Mouse (Mus musculus) left cerebral cortex, postnatal 4 days (tissue): ENCODE data around the gene Tppp3. TPM values are rescaled to one million over a fixed set of nuclear protein-coding genes. Genes with fewer than 3 reads are reported as not detected.
A peak's percentile ranks its signal among the peaks of the same experiment; 100 is the strongest.

Experiments
- DNase-seq: peaks from one replicate; pipeline ENCODE4 v3.0.0-alpha.2; 2022
- intact Hi-C: fragments of 180-260 bp; cut with DNase I; formaldehyde crosslinking; loops from one replicate; pipeline ENCODE4 v1.15.1; 2025
- total RNA-seq, 2 experiments: library from RNA; stranded (reverse); gene quantifications; 2 replicates each; pipeline ENCODE4 v1.2.3; 2021

Gene Tppp3
- total RNA-seq, 2 experiments from 2014 or later = 67.5 to 67.6 TPM

DNA sequence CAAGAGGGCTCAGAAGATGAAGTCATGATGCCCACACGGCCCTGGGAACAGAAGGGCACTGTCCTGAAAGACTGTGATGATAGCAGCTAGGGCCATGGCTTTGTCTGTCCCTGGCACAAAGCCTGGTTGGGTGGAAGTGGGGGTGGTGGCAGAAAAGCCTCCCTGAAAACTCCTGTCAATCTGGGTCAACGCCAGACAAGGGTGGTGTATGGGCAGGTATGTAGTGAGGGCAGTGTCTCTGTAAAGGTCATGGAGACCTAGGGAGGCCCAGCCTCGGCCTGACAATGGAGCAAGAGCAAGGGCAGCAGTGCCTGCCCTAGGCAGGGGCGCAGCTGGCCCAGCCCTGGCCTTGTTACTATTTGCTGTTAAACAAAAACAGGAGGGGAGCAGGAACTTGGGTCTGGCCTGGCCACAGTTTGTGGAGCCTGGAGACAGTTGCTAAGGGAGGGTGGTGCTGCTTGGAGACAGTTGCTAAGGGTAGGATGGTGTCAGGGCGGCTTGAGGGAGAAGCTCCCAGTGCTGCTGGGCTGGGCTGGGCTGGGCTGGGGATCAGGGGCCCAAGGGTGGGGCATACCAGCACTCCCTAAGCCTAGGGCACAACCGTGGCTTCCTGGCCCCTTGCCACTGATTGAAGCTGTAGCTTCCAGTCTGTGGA is 2.2 kb downstream of the Tppp3 start:
- DNase-seq = peak; percentile 82
- intact Hi-C loops = no loop called here

GRCm38 (mm10) chr8:105468002-105468720 is 3.2 kb downstream of the Tppp3 start:
- DNase-seq = peak; percentile 66
- intact Hi-C loops = no loop called here

- DNase-seq = no peak
- intact Hi-C loops = no loop called here
Observed at GRCm38 (mm10) chr8:105467396-105467985, 3.8 kb downstream of the Tppp3 start.

DNA sequence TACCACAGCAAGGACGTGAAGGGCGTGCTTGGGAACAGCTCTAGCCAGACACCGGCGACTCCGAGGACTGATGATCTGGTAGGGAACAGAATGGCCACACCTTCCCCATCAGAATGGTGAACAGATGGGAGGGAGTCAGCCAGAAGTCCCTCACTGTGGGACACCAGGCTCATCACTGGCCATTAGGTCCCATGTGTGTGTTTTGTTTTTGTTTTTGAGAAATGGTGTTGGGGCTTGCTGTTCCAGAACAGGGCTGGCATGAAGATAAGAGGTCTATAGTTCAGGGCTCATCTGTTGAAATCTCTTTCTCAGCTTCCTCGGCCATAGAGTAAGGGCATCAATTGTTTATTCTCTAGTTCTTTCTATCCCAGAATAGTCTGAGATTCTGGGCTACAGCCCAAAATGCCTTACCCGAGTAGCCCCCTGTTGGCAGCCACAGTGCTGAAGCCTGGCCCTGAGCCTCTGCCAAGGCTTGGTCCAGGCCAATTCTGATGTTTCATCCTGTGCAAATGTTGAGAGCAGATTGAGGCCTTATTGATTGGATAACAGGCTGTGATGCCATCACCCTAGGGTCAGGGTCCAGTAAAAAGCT is 4.5 kb downstream of the Tppp3 start:
- intact Hi-C loops = no loop called here
- peak; percentile 95 for DNase-seq

DNA sequence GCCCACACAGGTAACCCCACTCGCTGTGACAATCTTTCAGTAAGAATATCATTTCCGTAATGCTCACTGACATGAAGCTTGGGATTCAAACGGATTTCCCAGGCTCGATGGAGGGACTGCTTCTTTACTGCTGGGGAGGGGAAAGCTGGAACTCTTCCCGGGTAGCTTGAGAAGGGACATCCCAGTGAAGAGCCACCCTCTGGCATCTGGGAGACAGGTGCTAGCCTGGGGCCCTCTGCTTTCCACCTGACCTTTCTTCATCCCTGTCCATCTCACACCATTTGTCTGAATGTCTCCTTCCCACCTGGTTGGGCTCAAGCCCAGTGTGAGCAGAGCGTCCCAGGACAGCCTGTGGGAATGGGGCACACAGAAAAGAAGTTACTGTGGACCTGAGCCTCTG is 5.1 kb downstream of the Tppp3 start:
- intact Hi-C loops = no loop called here

GRCm38 (mm10) chr8:105464595-105464994 is 6.7 kb downstream of the Tppp3 start:
- intact Hi-C loops = no loop called here

More for the DNA sequence above, 5.1 kb downstream of the Tppp3 start:
- no peak for DNase-seq

GRCm38 (mm10) chr8:105461085-105461803 is 10.1 kb downstream of the Tppp3 start:
- DNase-seq = no peak

More at GRCm38 (mm10) chr8:105464595-105464994, 6.7 kb downstream of the Tppp3 start:
- DNase-seq = peak; percentile 78

DNA sequence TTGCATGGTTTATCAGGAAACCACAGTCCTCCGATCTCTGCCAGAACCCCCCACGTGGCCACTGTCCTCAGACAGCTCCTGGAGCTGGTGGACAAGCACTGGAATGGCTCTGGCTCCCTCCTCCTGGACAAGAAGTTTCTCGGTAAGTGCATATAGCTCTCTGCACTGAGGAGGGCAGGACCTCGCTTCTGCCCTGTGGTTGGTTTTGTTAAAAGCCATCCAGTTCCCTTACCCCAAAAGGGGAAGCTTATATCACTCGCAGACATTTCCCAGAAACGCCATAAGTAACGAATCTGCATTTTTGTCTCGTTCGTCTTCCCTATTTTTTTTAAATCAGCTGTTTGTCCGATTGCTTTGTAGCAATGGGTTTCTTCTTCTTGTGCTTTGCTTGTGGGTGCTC is 16.1 kb downstream of the Tppp3 start:
- no peak for DNase-seq
- intact Hi-C loops = no loop called here

More at GRCm38 (mm10) chr8:105461085-105461803, 10.1 kb downstream of the Tppp3 start:
- intact Hi-C loops = no loop called here

DNA sequence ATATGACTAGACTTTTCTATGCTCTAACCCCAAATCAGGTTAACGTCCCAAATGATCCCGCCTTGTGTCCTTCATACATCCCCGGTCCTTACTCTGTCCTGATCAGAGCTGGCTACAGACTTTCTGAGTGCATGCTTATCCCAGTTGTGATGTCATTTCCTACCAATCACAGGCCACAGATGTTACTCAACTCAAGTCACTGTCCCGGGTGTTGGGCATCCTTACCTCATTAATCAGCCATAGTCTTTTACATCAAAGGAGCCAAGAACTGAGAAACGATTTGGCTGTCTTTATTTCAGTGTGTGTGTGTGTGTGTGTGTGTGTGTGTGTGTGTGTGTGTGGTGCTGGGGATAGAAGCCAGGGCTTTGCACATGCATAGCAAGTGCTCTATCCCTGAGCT is 17.2 kb downstream of the Tppp3 start:
- intact Hi-C loops = no loop called here
- DNase-seq = no peak

DNA sequence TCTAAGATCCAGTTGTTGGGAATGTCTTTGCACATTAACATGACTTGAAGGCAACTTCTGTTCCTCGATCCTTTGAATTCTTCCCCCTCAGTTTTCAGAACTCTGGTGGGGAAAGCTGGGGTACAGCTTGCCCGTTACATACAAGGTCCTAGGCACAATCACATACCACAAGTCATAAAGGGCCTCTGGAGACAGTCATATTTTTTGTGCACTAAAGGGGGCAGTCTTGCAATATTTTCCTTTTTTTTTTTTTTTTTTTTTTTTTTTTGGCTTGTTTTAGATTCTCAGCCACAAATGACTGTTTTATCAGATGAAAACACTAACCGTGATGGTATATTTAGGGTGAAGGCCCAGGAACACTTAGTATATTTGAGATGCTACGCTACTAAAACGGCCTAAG is 18.0 kb downstream of the Tppp3 start:
- intact Hi-C loops = no loop called here
- no peak for DNase-seq

DNA sequence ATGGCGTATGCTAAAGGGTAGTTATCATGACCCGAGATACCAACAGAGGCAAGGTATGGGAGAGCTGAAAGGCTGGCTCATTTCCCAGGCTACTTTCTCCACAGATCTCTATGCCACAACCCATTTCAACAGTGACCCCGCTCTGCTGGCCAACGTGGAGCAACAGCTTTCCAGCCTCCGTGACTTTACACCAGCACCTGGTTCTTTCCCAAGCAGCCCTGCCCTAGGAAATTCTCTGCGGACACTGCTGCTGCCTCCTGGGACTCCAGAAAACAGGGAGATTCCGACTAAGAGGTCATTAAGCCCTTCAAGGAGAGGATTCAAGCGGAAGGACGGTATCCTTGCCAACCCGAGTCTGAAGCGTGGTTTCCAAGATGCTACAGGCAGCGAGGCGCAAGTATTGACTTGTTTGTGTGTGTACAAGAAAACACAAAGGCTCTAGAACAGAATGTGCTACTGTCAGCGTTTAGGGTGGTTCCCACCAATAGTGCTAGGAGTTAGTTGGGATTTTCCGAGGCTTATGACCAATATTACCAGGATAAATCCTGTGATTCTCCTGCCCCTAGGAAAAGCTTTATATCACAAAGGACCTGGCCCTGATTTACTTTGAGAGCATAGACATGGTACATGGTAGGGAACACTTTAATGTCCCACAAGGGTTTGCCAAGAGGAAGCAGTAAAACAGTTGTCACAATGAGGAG is 19.3 kb downstream of the Tppp3 start:
- no peak for DNase-seq
- intact Hi-C loops = no loop called here

- intact Hi-C loops = no loop called here
- no peak for DNase-seq
Observed at GRCm38 (mm10) chr8:105450977-105451376, 20.3 kb downstream of the Tppp3 start.

GRCm38 (mm10) chr8:105448596-105448995 is 22.7 kb downstream of the Tppp3 start:
- DNase-seq = no peak
- intact Hi-C loops = no loop called here

DNA sequence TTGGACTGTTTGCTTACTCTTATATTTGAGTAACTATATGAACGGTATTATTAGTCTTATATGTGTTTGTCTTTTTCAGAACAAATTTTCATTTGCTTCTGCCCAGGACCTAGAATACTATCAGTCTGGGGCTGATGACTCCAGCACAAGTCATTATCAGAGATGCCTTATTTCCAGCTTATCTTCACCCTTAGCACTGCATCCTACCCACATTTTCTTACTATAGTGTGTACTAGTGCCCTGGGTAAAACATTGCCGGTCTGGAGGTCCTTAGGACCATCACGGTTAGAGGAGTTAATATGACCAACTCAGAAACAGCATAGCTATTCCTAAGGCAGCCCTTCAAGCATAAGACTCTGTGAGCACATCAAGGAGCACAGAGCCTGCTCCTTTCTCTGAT is 23.1 kb downstream of the Tppp3 start:
- intact Hi-C loops = no loop called here
- no peak for DNase-seq

GRCm38 (mm10) chr8:105446127-105446552 is 25.2 kb downstream of the Tppp3 start:
- intact Hi-C loops = no loop called here

GRCm38 (mm10) chr8:105445296-105446126 is 25.8 kb downstream of the Tppp3 start:
- DNase-seq = peak; percentile 38
- intact Hi-C loops = no loop called here

More at GRCm38 (mm10) chr8:105446127-105446552, 25.2 kb downstream of the Tppp3 start:
- peak; percentile 81 for DNase-seq

DNA sequence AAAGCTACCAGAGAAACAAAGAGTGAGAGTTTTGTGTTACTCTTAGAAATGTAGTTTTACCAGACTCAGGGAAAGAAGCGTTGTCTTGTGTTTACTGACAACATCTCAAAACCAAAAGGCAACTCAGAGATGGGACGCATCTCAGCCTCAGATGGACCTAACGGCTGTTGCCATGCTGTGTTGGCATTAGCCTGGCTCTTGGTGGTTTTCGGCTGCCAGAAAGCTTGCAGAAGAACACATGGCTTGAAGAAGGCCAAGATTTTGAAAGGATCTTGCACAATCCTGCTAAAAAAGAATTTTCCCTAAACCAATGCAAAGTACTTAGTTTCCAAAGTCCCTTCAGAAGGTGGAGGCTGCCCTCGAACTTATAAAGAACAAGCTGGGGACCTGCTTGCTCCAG is 28.7 kb downstream of the Tppp3 start:
- intact Hi-C loops = no loop called here
- DNase-seq = no peak

GRCm38 (mm10) chr8:105441433-105441832 is 29.9 kb downstream of the Tppp3 start:
- DNase-seq = peak; percentile 78
- intact Hi-C loops = no loop called here

DNA sequence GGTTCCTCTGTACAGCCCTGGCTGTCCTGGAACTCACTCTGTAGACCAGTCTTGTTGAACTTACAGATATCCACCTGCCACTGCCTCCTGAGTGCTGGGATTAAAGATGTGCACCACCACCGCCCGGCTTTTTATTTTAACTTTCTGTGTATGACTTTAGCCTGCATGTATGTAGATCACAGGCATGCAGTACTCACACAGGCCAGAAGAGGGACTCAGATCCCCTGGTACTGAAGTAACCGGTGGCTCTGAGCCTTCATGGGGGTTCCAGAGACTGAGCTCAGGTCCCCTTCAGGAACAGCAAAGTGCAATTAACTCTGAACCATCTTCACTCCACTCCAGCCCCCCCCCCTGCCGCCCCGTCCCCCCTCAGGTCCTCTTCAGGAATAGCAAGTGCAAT is 32.5 kb downstream of the Tppp3 start:
- intact Hi-C loops = no loop called here
- peak; percentile 62 for DNase-seq
